Mouse (Mus musculus) cortical plate, adult 2 months (tissue): Measurements from ENCODE around the gene Ern1. TPM values are rescaled to one million over a fixed set of nuclear protein-coding genes. Genes with fewer than 3 reads are reported as not detected.

Source experiments
- H3K27ac ChIP-seq: fragments of 200-500 bp; 2 replicates; pipeline ENCODE4 v1.5.1; 2012; ENCODE audit warnings: low read length, control low read depth, inconsistent platforms; ENCODE audit not compliant: insufficient read depth
- H3K4me1 ChIP-seq: fragments of 200-500 bp; 2 replicates; pipeline ENCODE4 v1.6.1; 2011; ENCODE audit warnings: low read length; ENCODE audit not compliant: control insufficient read depth, insufficient read depth
- H3K4me3 ChIP-seq: fragments of 200-500 bp; 2 replicates; pipeline ENCODE4 v1.5.1; 2011; ENCODE audit warnings: mild to moderate bottlenecking, low read length, control low read depth; ENCODE audit not compliant: insufficient read depth
- CTCF ChIP-seq: fragments of 200-500 bp; IDR thresholded peaks from 2 replicates; pipeline ENCODE4 v1.5.1; 2011; ENCODE audit warnings: mild to moderate bottlenecking, control low read depth, low read length; ENCODE audit not compliant: insufficient read depth; ENCODE audit errors: extremely low read depth
- POLR2A ChIP-seq: fragments of 200-500 bp; IDR thresholded peaks from 2 replicates; pipeline ENCODE4 v1.6.1; 2011; ENCODE audit warnings: mild to moderate bottlenecking, low read length, control low read depth; ENCODE audit not compliant: insufficient read depth; ENCODE audit errors: extremely low read depth
- polyA plus RNA-seq: library from polyadenylated mRNA; depleted of rRNA; stranded (reverse); fragments of >200 nt; gene quantifications from 2 replicates; pipeline ENCODE4 v1.2.3, GENCODE M21; 2012; rRNA removed

The Ern1 gene
- polyA plus RNA-seq, 1 experiment: 6.2 TPM

DNA sequence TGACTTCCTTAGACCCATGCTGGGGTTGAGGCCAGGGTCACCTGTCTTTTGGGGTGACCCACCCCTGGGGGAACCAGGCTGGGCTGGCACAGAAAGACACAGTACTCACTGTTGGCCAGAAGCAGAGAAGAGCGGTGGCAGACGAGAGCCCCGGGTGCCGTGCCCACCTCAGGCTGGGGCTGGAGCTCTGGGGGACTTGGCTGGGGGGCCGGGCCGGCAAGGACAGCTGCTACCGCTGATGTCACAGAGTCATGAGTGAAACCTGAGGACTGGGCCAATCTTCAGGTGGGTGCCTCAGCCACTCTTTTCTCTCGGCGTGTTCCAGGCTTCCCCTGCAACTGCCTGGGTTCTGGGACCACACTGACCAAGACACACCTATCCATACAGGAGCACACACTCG lies 122.3 kb downstream of the Ern1 start, which contains the start of gene Prr29:
Prr29 (plus strand) TSS at position 107 of the 400 bp plus-strand sequence.
- no peak for TF ChIP-seq CTCF
- TF ChIP-seq POLR2A: no peak
- no peak within 1 kb of the TSS for H3K4me3 ChIP-seq
- no peaks in the 10 kb centered on the region; the same call in 1 of the 2 replicates for H3K4me1 ChIP-seq
- no peak within 1 kb of the TSS for H3K27ac ChIP-seq

DNA sequence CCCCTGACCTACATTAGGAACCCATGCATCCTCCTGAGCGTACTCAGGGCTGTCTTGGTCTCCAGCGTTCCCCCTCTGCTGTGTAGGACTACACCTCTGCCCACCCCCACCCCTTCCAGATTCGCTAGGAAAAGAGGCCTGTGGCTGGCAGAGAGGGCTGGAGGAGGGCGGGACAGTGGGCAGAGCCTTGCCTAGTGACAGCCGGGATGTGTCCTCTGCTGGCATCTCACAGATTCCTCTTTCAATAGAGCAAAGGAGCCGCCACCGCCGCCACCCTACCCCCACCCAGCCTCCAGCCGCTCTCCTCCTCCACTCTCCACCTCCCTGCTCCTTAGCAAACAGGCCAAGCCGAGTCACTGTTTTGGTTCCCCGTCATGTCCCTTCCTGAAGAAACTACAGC lies 122.9 kb downstream of the Ern1 start:
- Histone ChIP-seq H3K27ac (no peak overlapping the region), H3K4me3 (no peak overlapping the region), H3K4me1 (no peaks in the 10 kb centered on the region; the same call in 1 of the 2 replicates)
- TF ChIP-seq POLR2A (no peak), CTCF (no peak)

DNA sequence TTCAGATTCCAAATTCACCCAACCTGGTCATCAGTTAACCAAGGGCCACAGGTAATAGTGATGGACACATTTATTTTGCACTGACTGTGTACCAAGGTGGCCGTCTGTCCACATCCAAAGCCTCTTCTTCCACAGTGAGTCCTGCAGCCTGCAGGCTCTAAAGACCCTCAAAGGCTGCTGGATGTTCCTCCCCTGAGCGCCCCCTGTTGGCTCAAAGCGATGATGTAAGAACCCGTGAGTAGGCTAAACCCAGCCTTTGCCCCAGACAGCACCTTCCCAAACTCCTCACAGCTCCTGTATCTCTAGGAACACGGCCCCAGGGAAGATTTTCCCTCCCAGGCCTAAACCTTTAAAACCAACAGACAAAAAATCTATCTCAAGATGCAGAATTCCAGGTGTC lies 128.3 kb downstream of the Ern1 start:
- Histone ChIP-seq H3K4me3 (no peak overlapping the region), H3K4me1 (no peaks in the 10 kb centered on the region), H3K27ac (no peak overlapping the region)
- TF ChIP-seq CTCF (no peak), POLR2A (no peak)

DNA sequence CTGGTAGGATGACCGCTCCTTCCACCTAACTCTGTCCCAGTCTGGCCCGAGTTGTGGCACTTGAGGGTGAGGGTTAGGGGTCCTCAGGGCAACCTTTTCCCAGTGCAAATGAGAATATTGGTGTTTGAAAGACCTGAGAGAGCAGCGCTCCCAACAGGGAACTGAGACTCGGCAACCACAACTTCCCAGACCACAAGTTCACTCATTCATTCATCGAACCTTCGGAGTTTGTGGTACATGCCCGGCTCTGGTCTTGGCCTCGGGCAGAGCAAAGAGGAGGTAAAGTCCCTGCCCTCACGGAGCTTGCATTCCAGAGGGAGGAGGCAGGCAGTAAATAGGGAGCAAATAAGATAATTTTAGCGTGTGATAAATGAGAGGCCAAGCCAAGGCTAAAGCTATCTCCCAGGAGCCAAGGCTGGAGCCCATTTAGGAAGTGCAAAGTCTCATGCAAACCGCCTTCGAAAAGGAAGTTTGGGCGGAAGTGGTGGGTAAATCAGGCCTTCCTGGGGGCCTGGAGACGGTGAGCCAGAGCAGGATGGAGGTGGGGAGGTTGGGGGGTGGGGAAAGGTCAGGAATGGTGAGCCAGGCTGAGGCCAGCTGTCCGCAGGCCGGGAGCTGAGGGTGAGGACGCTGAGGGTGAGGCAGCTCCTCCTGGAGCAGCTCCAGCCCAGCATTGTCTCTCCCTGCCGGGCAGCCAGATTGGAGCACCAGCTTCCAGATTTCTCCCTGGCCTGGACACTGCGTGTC lies 132.1 kb downstream of the Ern1 start:
- TF ChIP-seq CTCF (no peak), POLR2A (no peak)
- H3K4me1 ChIP-seq: no peaks in the 10 kb centered on the region
- H3K27ac ChIP-seq: no peak overlapping the region
- no peak overlapping the region for H3K4me3 ChIP-seq

DNA sequence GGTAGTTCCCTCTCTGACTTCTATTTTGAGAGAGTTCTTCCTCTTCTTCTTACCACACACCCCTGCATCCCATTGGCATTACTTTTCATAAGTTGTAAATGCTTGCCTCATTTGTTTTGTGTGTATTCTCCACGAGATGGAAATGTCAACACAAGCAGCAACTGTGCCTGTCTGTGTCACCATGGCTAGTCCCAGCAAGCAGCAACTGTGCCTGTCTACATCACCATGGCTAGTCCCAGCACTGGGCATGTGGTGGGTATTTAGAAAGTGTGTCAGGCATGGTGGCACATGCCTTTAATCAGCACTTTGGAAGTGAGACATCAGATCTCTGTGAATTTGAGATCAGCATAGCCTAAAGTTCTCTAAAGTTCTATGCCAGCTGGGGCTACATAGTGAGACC lies 133.5 kb downstream of the Ern1 start:
- Histone ChIP-seq H3K4me3 (no peak overlapping the region), H3K27ac (no peak overlapping the region), H3K4me1 (no peaks in the 10 kb centered on the region)
- no peak for TF ChIP-seq CTCF

DNA sequence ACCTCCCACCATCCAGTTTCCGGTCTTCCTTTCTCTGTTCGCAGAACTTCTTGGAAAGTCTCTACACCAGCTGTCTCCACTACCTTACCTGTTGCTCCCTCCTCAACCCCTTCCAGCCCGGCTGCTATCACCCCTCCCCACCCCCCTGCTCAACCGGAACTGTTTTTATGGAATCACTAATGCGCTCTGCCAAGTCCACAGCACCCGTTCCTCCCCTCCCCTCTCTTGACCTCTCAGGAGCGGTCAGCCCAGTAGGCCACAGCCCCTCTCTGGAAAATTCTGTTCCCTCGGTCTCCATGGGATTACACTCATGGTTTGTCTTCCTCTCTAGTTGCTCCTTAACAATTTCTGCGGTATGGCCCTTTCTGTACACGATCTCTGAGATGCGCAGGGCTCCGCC lies 134.5 kb downstream of the Ern1 start, which contains the start of gene Scn4a:
Scn4a (minus strand) TSS at position 101 of the 400 bp plus-strand sequence.
- TF ChIP-seq POLR2A (no peak), CTCF (no peak)

DNA sequence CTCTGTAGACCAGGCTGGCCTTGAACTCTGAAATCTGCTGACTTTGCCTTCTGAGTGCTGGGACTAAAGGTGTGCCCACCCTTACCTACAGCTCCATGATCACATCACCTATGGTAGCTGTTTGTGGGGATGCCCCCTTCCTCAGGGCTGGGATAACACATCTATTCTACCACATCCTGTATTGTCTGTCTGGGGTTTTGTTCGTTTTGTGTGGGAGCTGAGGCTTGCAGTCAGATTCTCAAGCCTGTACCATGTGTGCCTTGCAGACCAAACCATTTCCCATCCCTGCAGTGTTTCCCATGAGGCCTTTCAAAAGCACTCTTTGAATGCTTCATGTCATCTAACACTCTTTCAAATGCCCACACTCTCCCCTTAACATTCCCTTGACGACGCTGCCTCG lies 135.7 kb downstream of the Ern1 start:
- H3K4me3 ChIP-seq: no peak overlapping the region
- H3K4me1 ChIP-seq: no peaks in the 10 kb centered on the region
- H3K27ac ChIP-seq: no peak overlapping the region
- TF ChIP-seq CTCF (no peak), POLR2A (no peak)

More for the DNA sequence above, 134.5 kb downstream of the Ern1 start, which contains the start of gene Scn4a:
- no peak within 1 kb of the TSS for H3K4me3 ChIP-seq
- no peak within 1 kb of the TSS for H3K27ac ChIP-seq
- no peaks in the 10 kb centered on the region for H3K4me1 ChIP-seq

DNA sequence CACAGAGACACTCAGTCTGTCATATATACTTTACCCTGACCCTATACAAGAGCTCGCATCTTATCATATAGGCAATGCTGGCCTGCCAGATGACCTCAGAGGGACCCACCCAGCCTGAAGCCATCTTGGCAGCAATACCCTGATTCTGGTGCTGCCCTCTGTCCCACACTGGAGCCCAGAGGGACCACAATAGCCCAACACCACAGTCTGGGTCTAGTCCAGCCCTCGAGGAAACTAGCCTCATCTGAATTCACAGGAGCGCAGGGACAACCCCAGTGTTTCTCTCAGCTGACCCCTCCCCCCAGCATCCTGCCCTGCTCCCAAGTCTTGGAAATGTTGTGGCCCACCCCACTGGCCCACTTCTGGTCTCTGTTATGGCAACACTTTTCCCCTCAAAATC lies 136.4 kb downstream of the Ern1 start:
- no peak for TF ChIP-seq CTCF
- no peak for TF ChIP-seq POLR2A
- no peaks in the 10 kb centered on the region for H3K4me1 ChIP-seq
- H3K4me3 ChIP-seq: no peak overlapping the region
- no peak overlapping the region for H3K27ac ChIP-seq

DNA sequence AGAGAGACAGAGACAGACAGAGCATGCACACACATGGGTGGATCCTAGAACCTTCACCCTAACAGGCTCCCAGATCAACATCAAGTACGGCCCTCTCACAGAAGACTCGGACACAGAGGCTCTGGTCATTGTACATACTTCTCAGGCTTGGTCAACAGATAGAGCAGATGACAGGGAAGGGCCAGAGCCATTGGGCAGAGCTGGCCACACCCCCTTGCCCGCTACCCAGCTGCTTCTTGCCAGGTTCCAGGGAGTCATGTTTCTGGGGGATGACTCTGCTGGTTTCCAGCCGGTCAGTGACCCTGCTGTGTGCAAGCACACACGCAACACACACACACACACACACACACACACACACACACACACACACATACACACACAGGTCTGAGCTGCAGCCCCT lies 136.8 kb downstream of the Ern1 start:
- TF ChIP-seq CTCF (no peak), POLR2A (no peak)
- no peaks in the 10 kb centered on the region for H3K4me1 ChIP-seq
- no peak overlapping the region for H3K4me3 ChIP-seq
- H3K27ac ChIP-seq: no peak overlapping the region

DNA sequence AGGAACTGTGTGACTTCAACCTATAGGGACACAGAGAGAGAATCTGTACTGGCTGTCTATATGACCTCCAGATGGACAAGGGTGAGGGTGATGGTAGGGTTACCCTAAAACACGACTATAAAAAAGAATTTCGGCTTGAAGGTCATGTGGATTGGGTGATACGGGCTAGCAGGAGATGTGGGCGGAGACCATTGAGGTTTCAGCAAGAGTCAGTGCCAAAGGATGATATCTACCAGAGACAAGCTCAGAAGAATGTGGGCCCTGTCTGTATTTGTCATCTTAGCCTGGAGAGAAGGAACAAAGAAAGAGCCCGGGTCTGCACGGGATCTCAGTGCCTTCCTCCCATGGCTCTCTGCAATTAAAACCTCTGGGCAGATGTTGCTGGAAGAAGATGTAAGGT lies 137.9 kb downstream of the Ern1 start:
- no peaks in the 10 kb centered on the region for H3K4me1 ChIP-seq
- H3K4me3 ChIP-seq: no peak overlapping the region
- no peak for TF ChIP-seq POLR2A
- TF ChIP-seq CTCF: no peak
- no peak overlapping the region for H3K27ac ChIP-seq

DNA sequence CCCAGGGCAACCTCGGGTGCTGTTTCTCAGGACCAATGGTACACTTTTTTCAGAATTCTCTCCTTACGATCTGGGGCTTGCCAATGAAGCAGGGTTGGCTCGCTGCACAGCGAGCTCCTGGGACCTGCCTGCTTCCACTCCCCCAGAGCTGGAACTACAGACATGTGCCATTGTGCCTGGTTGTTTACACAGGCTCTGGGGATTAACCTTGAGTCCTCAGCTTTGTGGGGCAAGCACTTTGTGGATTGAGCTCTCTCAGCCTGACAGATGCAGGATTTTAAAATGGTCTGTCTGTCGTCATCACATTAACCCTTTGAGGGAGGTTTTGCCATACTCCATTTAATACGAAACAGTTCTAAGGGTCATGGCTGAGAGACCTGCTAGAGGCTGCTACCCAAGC lies 142.7 kb downstream of the Ern1 start:
- no peak for TF ChIP-seq POLR2A
- no peak for TF ChIP-seq CTCF
- H3K4me1 ChIP-seq: no peaks in the 10 kb centered on the region
- no peak overlapping the region for H3K27ac ChIP-seq
- no peak overlapping the region for H3K4me3 ChIP-seq

Other genes starting within 250 kb of the Ern1 start
- 23.8 and 24.6 TPM in 2 replicates for gene Ftsj3, start 231.8 kb downstream of the Ern1 start, polyA plus RNA-seq
- gene Psmc5, start 231.7 kb downstream of the Ern1 start, polyA plus RNA-seq: 244 and 245 TPM in 2 replicates
- 32.3 and 33.8 TPM in 2 replicates for gene Smarcd2, start 214.9 kb downstream of the Ern1 start, polyA plus RNA-seq
- 0.11 and 0.13 TPM in 2 replicates for gene Tcam1, start 211.2 kb downstream of the Ern1 start, polyA plus RNA-seq
- not detected in 2 replicates for gene Gh, start 186.0 kb downstream of the Ern1 start, polyA plus RNA-seq
- 0.44 and 0.87 TPM in 2 replicates for gene Cd79b, start 173.1 kb downstream of the Ern1 start, polyA plus RNA-seq
- 0.02 and 0.04 TPM in 2 replicates for gene Scn4a, start 134.6 kb downstream of the Ern1 start, polyA plus RNA-seq
- gene Prr29, start 122.4 kb downstream of the Ern1 start, polyA plus RNA-seq: 0.28 and 0.88 TPM in 2 replicates
- gene Icam2, start 99.8 kb downstream of the Ern1 start, polyA plus RNA-seq: 6.8 and 9.5 TPM in 2 replicates
- 57.3 and 58.2 TPM in 2 replicates for gene Tex2, start 125.6 kb upstream of the Ern1 start, polyA plus RNA-seq